Mouse (Mus musculus): ENCODE measurements around the gene Etl4. TPM values are rescaled to one million over a fixed set of nuclear protein-coding genes. Genes with fewer than 3 reads are reported as not detected.

Etl4 gene
- total and polyA plus RNA-seq, 3 experiments = 29.8 to 40.3 (median 36.0) TPM

- WGBS = 20% methylated on average over 5 of the region's 5 CpGs
- Histone ChIP-seq H3K9ac (ENCODE audit: low read depth, low read length) (no peak overlapping the region), H3K27me3 (ENCODE audit: control insufficient read depth, insufficient read depth, low read length) (no peaks in the 10 kb centered on the region), H3K4me3 (no peak overlapping the region), H3K4me1 (ENCODE audit: control insufficient read depth, insufficient read depth, low read length) (peaks cover 9% of the 10 kb centered on the region; the same call in 1 of the 2 replicates), H3K27ac (no peak overlapping the region), H3K36me3 (ENCODE audit: control insufficient read depth, insufficient read depth, low read length) (peaks cover 10% of the 10 kb centered on the region), H3K79me2 (replicated peaks; ENCODE audit: control insufficient read depth, insufficient read depth, low read length) (no peaks in the 10 kb centered on the region)
- no peak for TF ChIP-seq CTCF (IDR thresholded peaks at IDR 0.05)
- TF ChIP-seq EP300 (IDR thresholded peaks at IDR 0.05; ENCODE audit: insufficient read depth, low read depth, low read length) = no peak
- no peak for TF ChIP-seq POLR2A (IDR thresholded peaks at IDR 0.05; ENCODE audit: insufficient read depth, low read depth, low read length)
- DNase-seq = no peak
- intact Hi-C loops (cut with DNase I) = loop anchor here (2.0 kb wide), 1 partner anchor 21 kb away; no protein-coding TSS in a partner anchor
These were observed 637.7 kb downstream of the Etl4 start for GRCm38 (mm10) chr2:20547349-20547677.

GRCm38 (mm10) chr2:20547686-20548624, 638.4 kb downstream of the Etl4 start:
- DNase-seq = no peak
- no peak overlapping the region for H3K27ac ChIP-seq
- no peaks in the 10 kb centered on the region for H3K27me3 ChIP-seq (ENCODE audit: control insufficient read depth, insufficient read depth, low read length)
- intact Hi-C loops (cut with DNase I) = loop anchor here (2.0 kb wide), 1 partner anchor 21 kb away; no protein-coding TSS in a partner anchor
- peaks cover 10% of the 10 kb centered on the region; the same call in 1 of the 2 replicates for H3K4me1 ChIP-seq (ENCODE audit: control insufficient read depth, insufficient read depth, low read length)
- TF ChIP-seq POLR2A (IDR thresholded peaks at IDR 0.05; ENCODE audit: insufficient read depth, low read depth, low read length) = no peak
- no peak for TF ChIP-seq CTCF (IDR thresholded peaks at IDR 0.05)
- no peak for TF ChIP-seq EP300 (IDR thresholded peaks at IDR 0.05; ENCODE audit: insufficient read depth, low read depth, low read length)
- 50% methylated on average over 18 of the region's 18 CpGs for WGBS
- no peaks in the 10 kb centered on the region for H3K79me2 ChIP-seq (replicated peaks; ENCODE audit: control insufficient read depth, insufficient read depth, low read length)
- no peak overlapping the region for H3K4me3 ChIP-seq
- H3K9ac ChIP-seq (ENCODE audit: low read depth, low read length) = no peak overlapping the region
- H3K36me3 ChIP-seq (ENCODE audit: control insufficient read depth, insufficient read depth, low read length) = peaks cover 10% of the 10 kb centered on the region

- TF ChIP-seq EP300 (IDR thresholded peaks at IDR 0.05; ENCODE audit: insufficient read depth, low read depth, low read length) (no peak), CTCF (IDR thresholded peaks at IDR 0.05) (no peak), POLR2A (IDR thresholded peaks at IDR 0.05; ENCODE audit: insufficient read depth, low read depth, low read length) (no peak)
- peaks cover 2% of the 10 kb centered on the region; the same call in 1 of the 2 replicates for H3K79me2 ChIP-seq (replicated peaks; ENCODE audit: control insufficient read depth, insufficient read depth, low read length)
- peaks cover 10% of the 10 kb centered on the region for H3K36me3 ChIP-seq (ENCODE audit: control insufficient read depth, insufficient read depth, low read length)
- no peak for DNase-seq
- no peaks in the 10 kb centered on the region for H3K27me3 ChIP-seq (ENCODE audit: control insufficient read depth, insufficient read depth, low read length)
- WGBS = 66% methylated on average over 5 of the region's 5 CpGs
- no peak overlapping the region for H3K27ac ChIP-seq
- H3K4me3 ChIP-seq = no peak overlapping the region
- intact Hi-C loops (cut with DNase I) = no loop called here
- H3K9ac ChIP-seq (ENCODE audit: low read depth, low read length) = no peak overlapping the region
- peaks cover 10% of the 10 kb centered on the region; the same call in 1 of the 2 replicates for H3K4me1 ChIP-seq (ENCODE audit: control insufficient read depth, insufficient read depth, low read length)
These were observed 639.5 kb downstream of the Etl4 start for GRCm38 (mm10) chr2:20549065-20549464.

- Histone ChIP-seq H3K79me2 (replicated peaks; ENCODE audit: control insufficient read depth, insufficient read depth, low read length) (peaks cover 2% of the 10 kb centered on the region; the same call in 1 of the 2 replicates), H3K4me1 (ENCODE audit: control insufficient read depth, insufficient read depth, low read length) (peaks cover 8% of the 10 kb centered on the region; the same call in 1 of the 2 replicates), H3K4me3 (no peak overlapping the region), H3K27ac (no peak overlapping the region), H3K27me3 (ENCODE audit: control insufficient read depth, insufficient read depth, low read length) (no peaks in the 10 kb centered on the region), H3K36me3 (ENCODE audit: control insufficient read depth, insufficient read depth, low read length) (peaks cover 8% of the 10 kb centered on the region), H3K9ac (ENCODE audit: low read depth, low read length) (no peak overlapping the region)
- TF ChIP-seq EP300 (IDR thresholded peaks at IDR 0.05; ENCODE audit: insufficient read depth, low read depth, low read length) (no peak), POLR2A (IDR thresholded peaks at IDR 0.05; ENCODE audit: insufficient read depth, low read depth, low read length) (no peak), CTCF (IDR thresholded peaks at IDR 0.05) (no peak)
- WGBS = 28% methylated on average over 1 of the region's 1 CpGs
- intact Hi-C loops (cut with DNase I) = no loop called here
- no peak for DNase-seq
These were observed 640.4 kb downstream of the Etl4 start for GRCm38 (mm10) chr2:20549996-20550395.

DNA sequence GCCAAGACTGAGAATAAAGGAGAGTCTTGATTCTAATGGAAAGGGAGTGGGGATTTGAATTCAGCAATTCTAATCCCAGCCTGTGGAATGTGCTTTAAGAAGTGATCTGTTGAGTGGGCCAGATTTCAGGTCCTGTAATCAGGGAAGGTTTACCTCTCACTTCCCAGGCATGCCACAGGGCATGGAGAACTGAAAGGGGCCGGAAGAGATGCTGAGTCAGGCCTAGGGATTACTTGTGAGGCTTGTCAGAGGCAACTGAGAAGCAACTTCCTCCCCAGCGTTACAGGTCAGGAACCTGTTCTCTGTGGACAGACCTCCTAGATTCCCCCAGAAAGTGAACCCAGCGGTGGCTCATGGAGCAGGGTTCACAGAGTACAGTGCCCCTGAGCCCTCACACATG, 646.1 kb downstream of the Etl4 start:
- Histone ChIP-seq H3K9ac (ENCODE audit: low read depth, low read length) (no peak overlapping the region), H3K36me3 (ENCODE audit: control insufficient read depth, insufficient read depth, low read length) (peaks cover 5% of the 10 kb centered on the region), H3K79me2 (replicated peaks; ENCODE audit: control insufficient read depth, insufficient read depth, low read length) (peaks cover 2% of the 10 kb centered on the region; the same call in 1 of the 2 replicates), H3K27ac (no peak overlapping the region), H3K4me1 (ENCODE audit: control insufficient read depth, insufficient read depth, low read length) (peaks cover 13% of the 10 kb centered on the region), H3K27me3 (ENCODE audit: control insufficient read depth, insufficient read depth, low read length) (no peaks in the 10 kb centered on the region), H3K4me3 (no peak overlapping the region)
- no peak for TF ChIP-seq EP300 (IDR thresholded peaks at IDR 0.05; ENCODE audit: insufficient read depth, low read depth, low read length)
- no peak for TF ChIP-seq CTCF (IDR thresholded peaks at IDR 0.05)
- TF ChIP-seq POLR2A (IDR thresholded peaks at IDR 0.05; ENCODE audit: insufficient read depth, low read depth, low read length) = no peak
- DNase-seq = no peak
- intact Hi-C loops (cut with DNase I) = no loop called here
- 59% methylated on average over 3 of the region's 3 CpGs for WGBS

DNA sequence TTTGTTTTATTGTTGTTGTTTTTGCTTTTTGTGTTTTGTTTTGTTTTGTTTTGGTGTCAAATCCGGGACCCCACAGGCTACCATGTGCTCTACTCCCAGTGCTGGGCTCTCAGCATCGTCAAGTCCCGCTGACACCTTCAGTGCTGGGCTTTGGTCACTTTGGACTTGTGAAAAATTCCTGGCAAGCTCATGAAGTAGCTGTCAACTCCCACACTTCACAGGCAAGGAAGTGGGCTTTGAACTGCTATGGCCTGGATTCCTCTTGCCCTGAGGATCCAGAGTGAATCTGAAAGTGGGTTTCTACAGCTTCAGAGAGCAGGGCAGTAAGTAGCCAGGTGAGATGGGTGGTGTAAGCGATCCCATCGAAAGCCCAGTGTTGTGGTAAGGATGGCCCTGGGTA, 649.5 kb downstream of the Etl4 start:
- peaks cover 12% of the 10 kb centered on the region for H3K4me1 ChIP-seq (ENCODE audit: control insufficient read depth, insufficient read depth, low read length)
- no peak for DNase-seq
- 54% methylated on average over 5 of the region's 5 CpGs for WGBS
- no peaks in the 10 kb centered on the region for H3K27me3 ChIP-seq (ENCODE audit: control insufficient read depth, insufficient read depth, low read length)
- peaks cover 8% of the 10 kb centered on the region for H3K36me3 ChIP-seq (ENCODE audit: control insufficient read depth, insufficient read depth, low read length)
- H3K27ac ChIP-seq = no peak overlapping the region
- H3K4me3 ChIP-seq = no peak overlapping the region
- TF ChIP-seq POLR2A (IDR thresholded peaks at IDR 0.05; ENCODE audit: insufficient read depth, low read depth, low read length) = no peak
- no peak for TF ChIP-seq CTCF (IDR thresholded peaks at IDR 0.05)
- TF ChIP-seq EP300 (IDR thresholded peaks at IDR 0.05; ENCODE audit: insufficient read depth, low read depth, low read length) = no peak
- no peaks in the 10 kb centered on the region for H3K79me2 ChIP-seq (replicated peaks; ENCODE audit: control insufficient read depth, insufficient read depth, low read length)
- no peak overlapping the region for H3K9ac ChIP-seq (ENCODE audit: low read depth, low read length)
- intact Hi-C loops (cut with DNase I) = no loop called here

Measured in heart, adult 2 months (tissue).